Mouse (Mus musculus): ENCODE data around the gene BC004004.
A peak's percentile ranks its signal among the peaks of the same experiment; 100 is the strongest.
"Not testable (repeated sequence)": the region's sequence is repeated elsewhere in the genome, so short reads cannot be mapped to it uniquely, and the experiment has no call there.

Gene BC004004

GRCm38 (mm10) chr17:29258921-29259320 is 9.7 kb upstream of the BC004004 start:
- no peak for DNase-seq (ENCODE audit: extremely low read depth, insufficient read length, low spot score)

- peak; percentile 66 for DNase-seq (ENCODE audit: extremely low read depth, insufficient read length, low spot score)
Observed at GRCm38 (mm10) chr17:29259489-29259888, 9.1 kb upstream of the BC004004 start.

- no peak for DNase-seq (ENCODE audit: extremely low read depth, insufficient read length, low spot score)
Observed at GRCm38 (mm10) chr17:29260501-29260900, 8.1 kb upstream of the BC004004 start.

GRCm38 (mm10) chr17:29261603-29262258 is 6.9 kb upstream of the BC004004 start:
- DNase-seq (ENCODE audit: extremely low read depth, insufficient read length, low spot score), result no peak

- no peak for DNase-seq (ENCODE audit: extremely low read depth, insufficient read length, low spot score)
Observed at GRCm38 (mm10) chr17:29262259-29262649, 6.3 kb upstream of the BC004004 start.

GRCm38 (mm10) chr17:29263417-29263816 is 5.2 kb upstream of the BC004004 start:
- no peak for DNase-seq (ENCODE audit: extremely low read depth, insufficient read length, low spot score)

- peak; percentile 90 for DNase-seq (ENCODE audit: extremely low read depth, insufficient read length, low spot score)
Observed at GRCm38 (mm10) chr17:29263840-29264633, 4.6 kb upstream of the BC004004 start, which contains the start of gene Ppil1. TSS of gene Ppil1 (minus strand) at chr17:29264186.

GRCm38 (mm10) chr17:29264760-29265159 is 3.8 kb upstream of the BC004004 start:
- DNase-seq (ENCODE audit: extremely low read depth, insufficient read length, low spot score), result no peak

GRCm38 (mm10) chr17:29267040-29267439 is 1.5 kb upstream of the BC004004 start:
- DNase-seq (ENCODE audit: extremely low read depth, insufficient read length, low spot score), result not testable (repeated sequence)

GRCm38 (mm10) chr17:29267931-29268681 is 482 bp upstream of the BC004004 start:
- no peak for DNase-seq (ENCODE audit: extremely low read depth, insufficient read length, low spot score)

- DNase-seq (ENCODE audit: extremely low read depth, insufficient read length, low spot score), result no peak
Observed at GRCm38 (mm10) chr17:29269349-29269706, 740 bp downstream of the BC004004 start.

GRCm38 (mm10) chr17:29270148-29270698 is 1.6 kb downstream of the BC004004 start:
- no peak for DNase-seq (ENCODE audit: extremely low read depth, insufficient read length, low spot score)

GRCm38 (mm10) chr17:29273156-29273555 is 4.6 kb downstream of the BC004004 start:
- no peak for DNase-seq (ENCODE audit: extremely low read depth, insufficient read length, low spot score)

GRCm38 (mm10) chr17:29273889-29274288 is 5.3 kb downstream of the BC004004 start:
- DNase-seq (ENCODE audit: extremely low read depth, insufficient read length, low spot score), result peak; percentile 59

- DNase-seq (ENCODE audit: extremely low read depth, insufficient read length, low spot score), result no peak
Observed at GRCm38 (mm10) chr17:29280422-29280821, 11.8 kb downstream of the BC004004 start.

- no peak for DNase-seq (ENCODE audit: extremely low read depth, insufficient read length, low spot score)
Observed at GRCm38 (mm10) chr17:29281541-29281940, 13.0 kb downstream of the BC004004 start.

- DNase-seq (ENCODE audit: extremely low read depth, insufficient read length, low spot score), result no peak
Observed at GRCm38 (mm10) chr17:29282216-29282952, 13.8 kb downstream of the BC004004 start.

- DNase-seq (ENCODE audit: extremely low read depth, insufficient read length, low spot score), result no peak
Observed at GRCm38 (mm10) chr17:29291793-29292192, 23.2 kb downstream of the BC004004 start.

- DNase-seq (ENCODE audit: extremely low read depth, insufficient read length, low spot score), result no peak
Observed at GRCm38 (mm10) chr17:29292996-29293395, 24.4 kb downstream of the BC004004 start.
